Mouse (Mus musculus) ES-Bruce4 (cell line): ENCODE results near the gene Rpl22.

ENCODE experiments used
- CTCF ChIP-seq: IDR thresholded peaks from one replicate; pipeline ENCODE4 v1.8.1; 2011; ENCODE audit warnings: low read depth, low read length
- EP300 ChIP-seq: IDR thresholded peaks from 2 replicates; pipeline ENCODE4 v1.6.1; 2011; ENCODE audit warnings: low read depth, low read length; ENCODE audit not compliant: insufficient read depth
- POLR2A ChIP-seq: IDR thresholded peaks from one replicate; pipeline ENCODE4 v1.8.1; 2011; ENCODE audit warnings: low read length; ENCODE audit not compliant: insufficient read depth

GRCm38 (mm10) chr4:152365228-152365627 is 39.7 kb downstream of the Rpl22 start:
- TF ChIP-seq CTCF (no peak), POLR2A (no peak), EP300 (no peak)
